Mouse (Mus musculus) MEL (cell line): ENCODE measurements at regions not wholly inside any gene's neighbourhood (a gene's known extent, or its start where the extent isn't known, plus 50 kb on each side); places are given as distances from the start of the nearest gene placed in this dataset.

Source experiments
- CTCF ChIP-seq, 3 experiments: IDR thresholded peaks in 2 of 3; conservative IDR thresholded peaks in 1 of 3; 2 replicates each; pipeline ENCODE4 v1.5.1; 2011 to 2012; ENCODE audit warnings: low read length in 3 of 3, low read depth in 2 of 3, mild to moderate bottlenecking in 2 of 3, improper control_type of control experiment in 1 of 3, inconsistent platforms in 1 of 3, mixed read lengths in 1 of 3, moderate library complexity in 1 of 3; ENCODE audit not compliant: control insufficient read depth in 1 of 3, insufficient read depth in 1 of 3, poor library complexity in 1 of 3, severe bottlenecking in 1 of 3
- ETS1 ChIP-seq: IDR thresholded peaks from 2 replicates; pipeline ENCODE4 v1.6.1; 2012; ENCODE audit warnings: low read depth, mild to moderate bottlenecking, inconsistent platforms, low read length, improper control_type of control experiment, moderate library complexity
- GATA1 ChIP-seq: IDR thresholded peaks from 2 replicates; pipeline ENCODE4 v1.6.1; 2011; ENCODE audit warnings: low read depth, low read length, improper control_type of control experiment
- USF1 ChIP-seq: IDR thresholded peaks from 2 replicates; pipeline ENCODE4 v1.6.1; 2014; ENCODE audit warnings: low read depth, mild to moderate bottlenecking, inconsistent platforms, low read length, improper control_type of control experiment, moderate library complexity
- ZNF384 ChIP-seq: IDR thresholded peaks from 2 replicates; pipeline ENCODE4 v1.6.1; 2012; ENCODE audit warnings: low read depth, mild to moderate bottlenecking, inconsistent platforms, low read length, improper control_type of control experiment

GRCm38 (mm10) chr10:53429539-53430344, 50.0 kb upstream of the Cep85l start:
- TF ChIP-seq CTCF (IDR thresholded peaks at IDR 0.05 in 2 of 3, conservative IDR thresholded peaks at IDR 0.05 in 1 of 3; ENCODE audit: control insufficient read depth in 1 of 3, insufficient read depth in 1 of 3, low read depth in 2 of 3, low read length in 3 of 3, poor library complexity in 1 of 3, severe bottlenecking in 1 of 3) (no peak), GATA1 (no peak), USF1 (no peak), ETS1 (no peak), ZNF384 (no peak)
